Mouse (Mus musculus): ENCODE data around the gene Maz. TPM values are rescaled to one million over a fixed set of nuclear protein-coding genes. Genes with fewer than 3 reads are reported as not detected.

The Maz gene
- total RNA-seq, 2 experiments from 2014 or later = 129 to 131 TPM

- no peak for DNase-seq (ENCODE audit: low spot score in 2 of 2)
These were observed 5.0 kb downstream of the Maz start for GRCm38 (mm10) chr7:127021563-127022527.

- peak; percentile 46 to 63 for DNase-seq (ENCODE audit: low spot score in 2 of 2)
These were observed 5.8 kb downstream of the Maz start, which contains the start of the genes Gm42742 and Prrt2 for GRCm38 (mm10) chr7:127020901-127021562. TSS of gene Gm42742 (minus strand) at chr7:127021097. TSS of gene Prrt2 (minus strand) at chr7:127021211.

- DNase-seq (ENCODE audit: low spot score in 2 of 2) = no peak
These were observed 6.3 kb downstream of the Maz start for GRCm38 (mm10) chr7:127020491-127020890.

- no peak for DNase-seq (ENCODE audit: low spot score in 2 of 2)
These were observed 6.8 kb downstream of the Maz start for GRCm38 (mm10) chr7:127020031-127020430.

GRCm38 (mm10) chr7:127019306-127019960 lies 7.4 kb downstream of the Maz start:
- no peak for DNase-seq (ENCODE audit: low spot score in 2 of 2)

- DNase-seq (ENCODE audit: low spot score in 2 of 2) = peak in 1 of 2 experiments; percentile 14
These were observed 8.2 kb downstream of the Maz start for GRCm38 (mm10) chr7:127018416-127019305.

- DNase-seq (ENCODE audit: low spot score in 2 of 2) = no peak
These were observed 8.9 kb downstream of the Maz start for GRCm38 (mm10) chr7:127017950-127018345.

GRCm38 (mm10) chr7:127016971-127017949 lies 9.6 kb downstream of the Maz start, which contains the start of gene Pagr1a:
TSS of gene Pagr1a (minus strand) at chr7:127017352.
- peak; percentile 90 to 97 for DNase-seq (ENCODE audit: low spot score in 2 of 2)

- DNase-seq (ENCODE audit: low spot score in 2 of 2) = peak; percentile 25 to 65
These were observed 10.3 kb downstream of the Maz start for GRCm38 (mm10) chr7:127016486-127016938.

GRCm38 (mm10) chr7:127016481-127016485 lies 10.6 kb downstream of the Maz start, which contains the start of gene Pagr1b:
TSS of gene Pagr1b (minus strand) at chr7:127016484.
- DNase-seq (ENCODE audit: low spot score in 2 of 2) = no peak

- DNase-seq (ENCODE audit: low spot score in 2 of 2) = peak in 1 of 2 experiments; percentile 14
These were observed 10.8 kb downstream of the Maz start for GRCm38 (mm10) chr7:127016081-127016480.

GRCm38 (mm10) chr7:127014993-127015392 lies 11.8 kb downstream of the Maz start:
- DNase-seq (ENCODE audit: low spot score in 2 of 2) = no peak

- peak in 1 of 2 experiments; percentile 54 for DNase-seq (ENCODE audit: low spot score in 2 of 2)
These were observed 12.5 kb downstream of the Maz start, which contains the start of gene Mvp for GRCm38 (mm10) chr7:127014320-127014719. TSS of gene Mvp (minus strand) at chr7:127014621.

- no peak for DNase-seq (ENCODE audit: low spot score in 2 of 2)
These were observed 13.5 kb downstream of the Maz start for GRCm38 (mm10) chr7:127013385-127013784.

GRCm38 (mm10) chr7:127012845-127013244 lies 14.0 kb downstream of the Maz start:
- no peak for DNase-seq (ENCODE audit: low spot score in 2 of 2)

GRCm38 (mm10) chr7:127012374-127012773 lies 14.5 kb downstream of the Maz start:
- DNase-seq (ENCODE audit: low spot score in 2 of 2) = no peak

GRCm38 (mm10) chr7:127011717-127012116 lies 15.1 kb downstream of the Maz start:
- DNase-seq (ENCODE audit: low spot score in 2 of 2) = no peak

GRCm38 (mm10) chr7:127011051-127011450 lies 15.8 kb downstream of the Maz start:
- DNase-seq (ENCODE audit: low spot score in 2 of 2) = no peak

GRCm38 (mm10) chr7:127009307-127010085 lies 17.3 kb downstream of the Maz start:
- DNase-seq (ENCODE audit: low spot score in 2 of 2) = no peak

Data from gastrocnemius, postnatal 4 days (tissue).